Mouse (Mus musculus): ENCODE measurements around the gene Farp2.
A peak's percentile ranks its signal among the peaks of the same experiment; 100 is the strongest.
"Not testable (repeated sequence)": the region's sequence is repeated elsewhere in the genome, so short reads cannot be mapped to it uniquely, and the experiment has no call there.

The Farp2 gene

DNA sequence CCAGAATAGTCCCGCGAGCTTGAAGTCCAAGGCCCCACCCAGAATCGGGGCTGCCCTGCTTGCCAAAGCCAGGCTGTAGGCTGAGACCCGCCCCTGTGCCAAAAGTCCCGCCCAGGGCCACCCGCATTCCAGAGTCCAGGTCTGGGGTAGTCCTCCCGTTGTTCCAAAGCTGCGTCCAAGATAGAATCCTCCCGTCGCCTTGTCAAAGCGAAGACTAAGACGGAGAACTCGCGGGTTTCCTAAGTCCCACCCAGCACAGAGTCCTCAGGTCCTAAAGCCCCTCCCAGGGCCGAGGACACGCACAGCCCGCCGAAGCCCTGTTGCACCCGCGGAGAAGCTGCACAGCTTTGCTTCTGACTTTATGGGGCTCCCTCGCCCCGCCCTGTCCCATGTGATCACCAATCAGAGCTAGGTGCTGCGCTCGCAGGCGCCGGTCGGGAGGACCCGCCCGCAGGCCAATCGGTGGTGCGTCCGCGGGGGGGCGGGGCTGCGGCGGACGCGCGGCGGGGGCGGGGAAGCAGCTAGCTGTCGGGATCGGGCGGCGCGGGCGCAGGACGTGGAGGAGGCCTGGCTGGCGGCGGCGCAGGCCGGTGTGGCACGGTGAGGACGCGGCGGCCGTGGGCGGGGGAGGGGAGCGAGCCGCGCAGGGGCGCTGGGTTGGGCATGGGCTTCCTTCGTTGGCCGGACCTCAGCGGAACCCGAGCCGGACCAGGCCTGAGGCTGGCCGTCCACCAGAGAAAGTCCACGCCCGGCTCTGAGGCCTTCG lies at the start of gene Farp2:
Gene Farp2, plus strand, starts transcription at position 495 of the 766 bp plus-strand sequence.
- peak; percentile 97 for DNase-seq (ENCODE audit: low spot score)

DNA sequence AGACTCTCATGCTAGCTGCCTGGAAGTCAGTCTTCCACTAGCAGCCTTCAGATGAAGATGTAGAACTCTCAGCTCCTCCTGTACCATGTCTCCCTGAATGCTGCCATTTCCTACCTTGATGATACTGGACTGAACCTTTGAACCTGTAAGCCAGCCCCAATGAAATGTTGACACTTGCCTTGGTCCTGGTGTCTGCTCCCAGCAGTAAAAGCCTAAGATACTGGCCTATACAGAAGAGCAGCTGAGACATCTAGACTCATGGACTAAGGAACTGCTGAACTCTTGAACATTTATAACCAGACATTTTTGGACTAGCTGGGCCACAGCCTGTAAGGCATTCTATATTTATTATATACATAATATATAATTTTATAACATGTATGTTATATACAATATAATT lies 46.8 kb upstream of the Farp2 start:
- no peak for DNase-seq (ENCODE audit: low spot score)

DNA sequence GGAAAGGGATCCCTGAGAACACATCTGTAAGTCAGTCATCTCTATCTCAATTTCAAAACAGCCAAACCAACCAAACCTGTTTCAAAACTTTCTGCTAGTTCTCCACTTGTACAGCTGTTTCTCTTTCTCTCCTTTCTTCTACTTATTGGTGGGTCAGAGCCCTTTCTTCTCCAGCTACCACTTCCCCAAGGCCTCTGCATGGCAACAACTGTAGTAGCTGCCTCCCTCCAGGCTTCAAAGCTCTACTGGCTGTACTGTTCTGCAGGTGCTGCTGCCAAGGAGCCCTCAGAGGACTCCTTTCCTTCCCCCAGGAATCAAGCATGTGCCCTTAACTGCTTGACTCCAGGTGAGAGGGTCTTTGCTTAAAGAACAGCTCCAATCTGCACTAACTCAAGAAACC lies 46.1 kb upstream of the Farp2 start:
- no peak for DNase-seq (ENCODE audit: low spot score)

DNA sequence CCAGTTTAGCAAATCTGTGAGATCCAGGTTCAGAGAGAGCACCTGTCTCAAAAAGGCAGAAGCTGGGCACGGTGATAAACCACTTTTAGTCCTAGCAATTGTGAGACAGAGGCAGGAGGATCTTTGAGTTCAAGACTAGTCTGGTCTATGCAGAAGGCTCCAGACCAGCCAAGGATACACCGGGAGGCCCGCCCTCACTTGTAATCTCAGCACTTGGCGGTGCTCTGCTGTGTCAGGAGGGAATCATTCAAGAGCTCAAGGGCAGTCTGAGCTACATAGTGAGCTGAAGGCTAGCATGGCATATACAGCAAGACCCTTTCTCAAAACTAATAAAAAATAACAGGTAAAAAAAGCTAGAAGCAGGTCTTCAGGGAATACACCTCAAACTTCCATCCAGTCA lies 43.3 kb upstream of the Farp2 start:
- no peak for DNase-seq (ENCODE audit: low spot score)

DNA sequence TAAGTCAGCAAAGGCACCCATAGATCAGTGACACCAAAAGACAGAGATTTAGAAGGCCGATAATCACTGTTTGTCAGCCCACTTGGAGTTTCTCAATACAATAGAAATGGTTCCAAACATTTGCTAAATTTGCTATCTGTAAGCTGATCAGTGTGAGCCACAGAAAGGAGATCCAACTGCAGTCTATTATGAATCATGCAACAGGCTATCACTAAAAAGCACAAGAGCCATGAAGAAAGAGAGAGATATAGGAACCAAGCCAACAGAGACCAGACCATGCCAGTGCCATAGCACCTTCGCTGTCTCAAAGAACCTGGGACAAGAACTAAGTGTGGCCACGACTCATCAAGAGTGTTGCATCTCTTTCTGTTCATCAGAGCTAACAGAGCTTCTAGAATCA lies 36.2 kb upstream of the Farp2 start:
- no peak for DNase-seq (ENCODE audit: low spot score)

DNA sequence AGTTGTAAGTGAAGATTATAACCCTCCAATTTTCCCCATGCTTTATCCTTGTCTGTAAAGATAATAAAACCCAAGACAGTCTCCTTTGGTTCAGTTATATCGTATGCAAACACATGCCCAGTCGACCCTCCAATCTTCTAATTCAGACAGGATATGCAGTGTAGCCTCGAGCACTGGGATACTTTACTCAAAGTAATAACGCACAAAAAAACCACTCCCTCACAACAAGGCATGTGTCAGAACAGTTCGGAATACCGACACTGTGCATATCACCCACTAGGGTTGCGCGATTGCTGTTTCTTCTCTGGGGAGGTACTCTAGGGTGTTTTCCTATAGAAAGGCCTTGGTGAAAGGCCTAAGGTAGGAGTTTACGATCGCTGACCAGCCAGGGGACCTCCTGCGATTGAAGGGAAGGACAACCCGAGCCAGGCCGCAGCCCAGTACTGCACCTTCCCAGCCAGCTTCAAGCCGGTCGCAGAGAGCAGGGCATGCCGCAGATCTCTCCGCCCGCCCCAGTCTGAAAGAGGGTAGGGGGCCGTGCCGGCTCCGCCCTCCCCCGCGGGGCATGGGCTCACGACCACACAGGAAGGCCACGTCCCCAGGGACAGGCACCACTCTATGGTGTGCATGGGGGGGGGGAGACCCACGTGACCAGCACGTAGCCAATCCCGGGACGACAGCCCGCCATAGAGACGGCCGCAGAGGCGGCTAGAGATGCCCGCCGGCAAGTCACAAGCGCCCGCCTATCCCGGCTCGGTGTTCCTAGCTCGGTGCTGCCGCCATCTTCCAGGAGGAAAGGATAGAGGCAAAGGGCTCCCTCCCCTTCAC lies 33.9 kb upstream of the Farp2 start:
- DNase-seq (ENCODE audit: low spot score), result peak; percentile 98

DNA sequence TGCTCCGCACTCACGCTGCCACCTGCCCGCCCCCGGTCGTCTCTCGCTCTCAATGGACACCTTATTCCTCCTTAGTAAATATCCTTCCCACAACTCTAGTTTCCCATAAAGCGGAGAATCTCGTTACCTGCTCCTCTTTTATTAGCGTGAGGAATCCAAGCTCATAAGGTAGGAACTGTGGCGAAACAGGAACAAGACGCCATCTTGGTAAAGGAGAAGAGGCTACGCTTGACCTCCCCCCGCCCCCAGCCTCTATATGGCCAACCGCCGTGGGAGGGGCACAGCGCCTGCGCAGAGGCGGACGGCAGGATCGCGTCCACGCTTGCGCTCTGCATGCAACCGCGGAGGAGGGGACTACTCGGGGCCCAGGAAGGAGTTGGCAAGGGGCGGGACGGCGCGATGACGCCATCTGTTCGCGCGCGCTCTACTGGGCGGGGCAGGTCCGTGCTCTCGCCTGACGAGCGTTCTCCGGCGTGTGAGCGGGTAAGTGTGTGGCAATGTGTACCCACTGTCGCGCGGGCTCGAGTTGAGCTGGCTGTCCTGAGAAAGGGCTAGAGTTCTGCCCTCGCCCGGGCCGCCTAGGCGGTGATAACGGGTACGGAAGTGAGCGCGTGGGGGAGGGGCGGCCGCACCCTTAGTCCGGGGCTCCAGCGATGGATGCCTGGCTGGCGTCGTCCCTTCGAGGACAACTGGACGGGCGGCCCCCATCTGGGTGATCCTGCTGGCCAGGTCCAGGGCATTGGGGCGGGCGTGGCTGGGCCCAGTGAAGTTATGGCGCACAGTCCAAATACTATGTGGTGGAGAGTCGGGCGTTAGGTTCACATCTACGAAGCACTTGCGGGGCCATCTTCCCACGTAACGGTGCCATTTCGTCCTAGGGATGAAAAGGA lies 33.0 kb upstream of the Farp2 start, which contains the start of gene Hdlbp:
Gene Hdlbp, minus strand, starts transcription at position 230 of the 890 bp plus-strand sequence.
- DNase-seq (ENCODE audit: low spot score), result peak; percentile 99

DNA sequence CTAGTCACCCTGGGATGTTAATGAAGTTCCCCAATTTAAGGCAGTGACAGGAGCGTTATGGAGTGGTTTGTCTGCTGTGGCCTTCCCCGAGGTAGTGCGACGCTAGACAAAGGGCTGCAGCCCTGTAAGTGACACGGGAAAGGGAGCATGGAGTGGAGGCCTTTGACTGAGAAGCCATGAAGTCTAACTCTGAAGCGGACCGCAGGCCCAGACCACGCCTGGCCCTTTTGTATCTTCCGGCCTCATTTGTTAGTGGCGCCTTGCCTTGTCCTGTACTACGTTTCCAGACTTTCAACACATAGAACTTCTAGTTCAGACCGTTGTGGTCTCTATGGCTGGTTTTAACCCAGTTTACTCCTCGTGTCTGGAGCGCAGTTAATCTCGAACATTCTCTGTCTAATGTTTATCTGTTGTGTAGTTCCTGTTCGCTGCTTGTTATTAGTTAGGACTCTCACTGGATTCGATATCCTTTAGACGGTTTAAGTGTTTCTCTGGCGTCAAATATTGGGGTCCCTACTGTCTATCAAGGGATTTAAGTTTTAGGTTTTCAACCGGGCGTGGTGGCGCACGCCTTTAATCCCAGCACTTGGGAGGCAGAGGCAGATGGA lies 32.3 kb upstream of the Farp2 start:
- no peak for DNase-seq (ENCODE audit: low spot score)

DNA sequence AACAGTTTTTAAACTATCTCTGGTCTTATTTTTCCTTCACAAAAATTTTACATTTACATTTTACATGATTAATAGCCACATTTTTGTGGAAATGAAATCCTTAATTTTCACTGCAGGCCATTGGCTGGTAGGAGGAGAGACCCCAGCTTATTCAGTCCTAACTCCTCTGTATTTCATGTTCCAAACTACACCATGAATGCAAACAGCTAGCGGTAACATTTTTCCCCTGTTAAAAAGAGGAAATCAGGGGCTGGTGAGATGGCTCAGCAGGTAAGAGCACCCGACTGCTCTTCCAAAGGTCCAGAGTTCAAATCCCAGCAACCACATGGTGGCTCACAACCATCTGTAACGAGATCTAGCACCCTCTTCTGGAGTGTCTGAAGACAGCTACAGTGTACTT lies 25.6 kb upstream of the Farp2 start:
- DNase-seq (ENCODE audit: low spot score), result not testable (repeated sequence)

DNA sequence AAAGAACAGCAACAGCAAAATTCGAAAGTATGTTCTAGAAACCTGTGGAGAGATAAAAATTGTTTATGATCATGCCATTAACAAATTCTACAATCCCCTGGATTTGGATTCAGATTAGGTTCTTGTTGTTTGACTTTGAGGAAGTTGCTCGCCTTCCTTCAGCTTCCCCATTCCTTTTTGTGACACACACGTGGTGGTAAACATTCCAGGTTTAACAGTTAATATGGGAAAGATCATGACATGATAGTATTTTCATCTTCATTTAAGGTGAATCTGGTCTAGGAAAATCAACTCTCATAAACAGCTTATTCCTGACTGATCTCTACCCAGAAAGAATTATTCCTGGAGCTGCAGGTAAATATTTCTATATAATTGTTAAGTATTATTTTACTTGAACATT lies 16.6 kb upstream of the Farp2 start:
- no peak for DNase-seq (ENCODE audit: low spot score)

DNA sequence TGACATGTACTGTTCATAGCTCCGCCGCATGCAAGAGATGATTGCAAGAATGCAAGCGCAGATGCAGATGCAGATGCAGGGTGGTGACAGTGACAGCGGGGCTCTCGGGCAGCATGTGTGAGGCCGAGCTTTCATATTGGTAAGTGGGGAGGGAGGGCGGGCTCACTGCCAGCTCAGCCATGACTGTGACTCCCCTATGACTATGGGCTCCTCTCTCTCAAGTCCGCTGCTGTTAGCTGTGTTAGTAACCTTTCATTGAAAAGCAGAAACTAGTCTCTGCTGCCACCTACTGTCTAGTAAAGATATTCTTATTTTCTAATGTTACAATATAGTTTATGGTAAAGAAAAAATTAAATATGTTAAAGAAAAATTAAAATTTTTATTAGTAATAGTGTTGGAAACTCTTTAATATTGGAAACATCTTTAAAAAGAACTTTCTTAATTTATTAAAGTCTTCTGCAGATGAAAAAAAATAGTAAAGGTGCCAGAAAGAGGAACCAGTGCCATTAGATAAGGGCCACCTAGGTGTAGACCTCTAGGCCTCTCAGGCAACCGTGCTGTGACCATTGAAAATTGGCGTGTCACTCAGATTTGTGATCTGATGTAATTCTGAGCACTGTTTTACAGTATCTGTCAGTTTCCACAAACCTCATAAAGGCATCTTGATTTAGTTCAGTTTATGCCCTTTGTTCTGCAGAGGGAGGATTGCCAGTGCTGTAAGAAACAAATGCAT lies 4.8 kb upstream of the Farp2 start:
- no peak for DNase-seq (ENCODE audit: low spot score)

DNA sequence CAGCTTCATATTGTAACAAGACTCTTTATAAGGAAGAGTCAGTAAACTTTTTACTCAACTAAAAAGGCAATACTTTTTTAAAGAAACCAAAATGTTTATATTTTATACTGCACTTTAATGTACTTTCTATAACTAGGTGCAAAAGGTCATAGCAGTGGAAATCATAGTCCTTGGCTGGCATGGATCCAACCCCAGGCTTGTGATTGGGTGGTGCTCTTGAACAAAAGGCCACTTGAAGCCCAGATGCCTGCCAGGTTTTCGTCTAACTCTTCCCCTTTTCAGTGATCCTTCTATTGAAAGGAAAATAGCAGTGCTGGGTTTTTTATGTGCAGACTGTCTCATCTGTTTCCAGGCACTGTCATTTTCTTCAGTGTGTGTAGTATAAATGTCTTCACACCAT lies 3.3 kb upstream of the Farp2 start:
- not testable (repeated sequence) for DNase-seq (ENCODE audit: low spot score)

DNA sequence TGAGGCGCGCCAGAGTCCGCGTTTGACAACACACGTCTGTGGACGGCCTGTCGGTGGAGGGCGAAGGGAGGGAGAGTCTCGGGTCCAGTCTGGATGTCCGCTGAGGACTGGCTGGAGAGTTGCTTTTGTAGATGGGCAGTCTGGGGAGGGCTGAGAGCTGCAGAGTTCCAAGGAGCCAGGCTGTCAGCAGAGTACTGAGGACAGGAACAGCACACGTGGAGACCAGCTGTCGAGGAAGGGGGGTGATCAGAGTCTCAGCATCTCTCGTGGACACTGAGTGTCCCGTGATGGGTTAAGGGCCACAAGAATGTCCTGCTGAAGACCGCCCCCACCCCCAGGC lies 442 bp downstream of the Farp2 start:
- no peak for DNase-seq (ENCODE audit: low spot score)

DNA sequence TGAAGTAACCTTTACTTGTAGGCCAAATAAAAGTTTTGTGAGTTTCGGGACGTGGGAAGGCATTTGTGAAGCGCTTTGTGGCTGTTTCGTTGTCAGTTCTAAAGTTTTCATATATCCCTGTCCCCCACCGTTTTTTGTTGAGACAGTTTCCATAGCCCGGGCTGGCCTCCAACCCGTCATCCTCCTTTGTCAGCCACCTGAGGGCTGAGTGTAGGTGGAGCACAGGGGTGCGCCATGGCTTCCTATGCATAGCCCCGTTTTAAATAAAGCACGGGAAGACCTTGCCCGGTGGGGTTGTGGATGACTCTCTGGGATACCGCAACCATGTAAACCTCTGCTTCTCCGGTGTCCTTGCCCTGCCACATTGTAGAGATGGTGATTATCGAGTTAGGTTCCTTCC lies 1.3 kb downstream of the Farp2 start:
- DNase-seq (ENCODE audit: low spot score), result no peak

DNA sequence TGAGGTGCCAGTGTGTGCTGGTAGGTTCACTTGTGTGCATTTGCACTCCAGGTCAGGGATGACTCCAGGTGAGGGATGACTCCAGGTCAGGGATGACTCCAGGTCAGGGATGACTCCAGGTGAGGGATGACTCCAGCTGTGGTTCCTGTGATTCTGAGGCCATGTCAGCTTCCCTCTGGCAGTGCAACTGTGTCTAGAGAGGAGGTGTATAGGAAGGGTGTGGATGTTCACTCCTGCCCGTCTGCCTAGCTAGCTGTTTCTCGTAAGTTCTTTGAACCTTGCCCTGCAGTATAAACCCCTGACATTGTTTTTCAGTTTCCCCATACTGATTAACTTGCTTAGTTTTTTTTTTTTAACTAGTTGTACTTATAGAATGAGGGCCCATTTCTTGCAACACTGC lies 9.6 kb downstream of the Farp2 start:
- DNase-seq (ENCODE audit: low spot score), result no peak

DNA sequence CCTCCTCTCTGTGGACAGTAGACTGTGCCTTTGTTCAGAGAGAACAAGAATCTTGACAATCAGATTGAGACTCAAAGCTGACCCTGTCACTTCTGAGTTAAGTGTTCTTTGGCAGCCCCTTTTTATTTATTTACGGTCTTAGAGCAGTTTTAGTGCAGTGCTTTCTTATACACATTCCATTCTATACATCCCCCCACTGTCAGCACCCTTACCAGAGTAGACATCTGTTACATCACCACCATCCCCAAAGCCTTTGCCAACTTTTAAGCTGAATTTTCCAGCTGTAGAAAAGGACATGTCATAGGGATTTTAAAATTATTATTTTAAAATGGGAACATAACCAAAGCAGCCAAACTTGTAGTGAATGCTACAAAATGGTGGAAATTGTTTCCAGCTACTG lies 10.4 kb downstream of the Farp2 start:
- DNase-seq (ENCODE audit: low spot score), result no peak

DNA sequence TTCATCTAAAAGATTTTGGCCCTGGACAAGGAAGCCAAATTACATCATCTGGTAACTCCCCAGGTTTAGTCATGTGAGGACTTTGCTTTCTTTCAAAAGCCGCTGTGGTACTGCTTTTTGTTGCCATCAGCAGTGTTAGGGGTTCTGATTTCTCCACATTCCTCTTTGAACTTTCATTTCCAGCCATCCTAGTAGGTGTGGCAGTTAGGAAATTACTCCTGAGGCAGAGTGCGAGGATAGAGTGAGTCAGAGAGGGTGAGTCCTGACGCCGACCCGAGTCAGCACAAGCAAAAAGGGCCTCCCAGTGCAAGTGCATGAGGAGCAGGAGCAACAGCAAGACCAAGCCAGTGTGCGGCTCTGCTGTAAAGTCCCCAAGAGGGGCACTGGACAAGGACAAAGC lies 17.9 kb downstream of the Farp2 start:
- DNase-seq (ENCODE audit: low spot score), result no peak

DNA sequence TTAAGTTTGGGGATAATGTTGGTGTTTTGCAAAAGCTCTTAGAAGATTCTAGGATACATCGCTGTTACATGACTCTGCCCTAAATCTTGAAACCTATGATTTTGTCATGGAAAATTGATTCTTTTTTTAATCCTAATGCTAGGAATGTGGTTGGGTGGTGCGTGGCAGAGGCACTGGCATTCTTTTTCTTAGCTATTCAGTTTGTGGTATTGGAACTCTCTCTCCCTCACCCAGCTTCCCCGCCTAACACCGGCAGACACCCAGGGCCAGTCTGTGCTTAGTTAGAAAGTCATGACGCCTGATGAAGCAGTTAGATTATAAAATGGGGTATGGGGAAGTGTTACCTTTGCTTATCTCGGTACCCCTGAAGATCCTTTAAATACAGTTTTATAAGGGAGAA lies 25.3 kb downstream of the Farp2 start:
- no peak for DNase-seq (ENCODE audit: low spot score)

DNA sequence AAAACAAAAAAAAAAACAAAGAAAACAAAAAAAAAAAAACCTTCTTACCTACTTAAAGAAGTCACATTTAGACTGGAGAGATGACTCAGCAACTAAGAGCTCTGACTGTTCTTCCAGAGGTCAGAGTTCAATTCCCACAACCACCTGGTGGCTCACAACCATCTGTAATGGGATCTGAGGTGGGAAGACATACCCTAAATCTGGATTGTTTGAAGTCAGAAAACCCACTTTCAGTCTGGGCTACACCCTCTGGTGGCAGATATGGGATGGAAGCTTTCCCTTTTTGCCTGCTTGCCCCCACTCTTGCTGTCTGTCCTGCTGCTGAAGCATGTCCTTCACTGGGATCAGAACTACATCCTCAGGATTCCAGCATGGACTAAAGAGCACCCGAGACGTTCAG lies 31.3 kb downstream of the Farp2 start:
- no peak for DNase-seq (ENCODE audit: low spot score)

DNA sequence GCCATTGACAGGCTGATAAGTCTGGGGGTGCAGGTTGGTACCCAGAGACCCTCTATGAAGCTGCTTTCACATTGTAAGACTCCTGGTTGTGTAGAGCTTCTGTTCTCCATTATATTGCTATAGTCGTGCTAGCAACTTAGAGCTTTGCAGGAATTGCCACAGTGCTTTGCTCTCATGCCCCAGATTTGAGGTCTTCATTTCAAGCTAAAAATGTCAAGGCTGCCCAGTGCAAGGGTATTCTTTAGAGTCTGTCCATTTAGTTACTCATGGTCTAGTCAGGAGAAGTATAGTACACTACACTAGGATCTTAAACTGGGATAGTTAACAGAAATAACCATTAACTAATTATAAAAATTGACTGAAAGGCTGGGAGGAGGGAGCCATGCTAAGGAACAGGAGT lies 35.4 kb downstream of the Farp2 start:
- DNase-seq (ENCODE audit: low spot score), result no peak

DNA sequence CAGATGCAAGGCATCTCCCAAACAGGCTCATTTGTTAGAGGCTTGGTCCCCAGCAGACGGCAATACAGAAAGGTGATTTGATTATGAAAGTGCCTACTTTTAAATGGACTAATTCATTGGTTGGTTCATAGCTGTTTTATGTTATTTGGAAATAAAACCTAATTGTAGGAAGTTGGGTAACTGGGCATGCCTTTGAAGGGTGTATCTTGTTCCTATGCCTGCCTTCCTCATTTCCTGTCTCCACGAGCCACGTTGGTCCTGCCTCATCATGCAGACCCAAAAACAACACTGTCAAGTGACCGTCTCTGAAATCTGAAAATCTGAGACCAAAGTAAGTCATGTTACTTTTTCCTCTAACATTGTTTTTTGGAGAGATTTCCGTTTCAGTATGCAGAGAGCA lies 39.5 kb downstream of the Farp2 start:
- no peak for DNase-seq (ENCODE audit: low spot score)
